Comparison of ENCODE assay signal across 8 mouse cellular contexts in the genomic region with DNA sequence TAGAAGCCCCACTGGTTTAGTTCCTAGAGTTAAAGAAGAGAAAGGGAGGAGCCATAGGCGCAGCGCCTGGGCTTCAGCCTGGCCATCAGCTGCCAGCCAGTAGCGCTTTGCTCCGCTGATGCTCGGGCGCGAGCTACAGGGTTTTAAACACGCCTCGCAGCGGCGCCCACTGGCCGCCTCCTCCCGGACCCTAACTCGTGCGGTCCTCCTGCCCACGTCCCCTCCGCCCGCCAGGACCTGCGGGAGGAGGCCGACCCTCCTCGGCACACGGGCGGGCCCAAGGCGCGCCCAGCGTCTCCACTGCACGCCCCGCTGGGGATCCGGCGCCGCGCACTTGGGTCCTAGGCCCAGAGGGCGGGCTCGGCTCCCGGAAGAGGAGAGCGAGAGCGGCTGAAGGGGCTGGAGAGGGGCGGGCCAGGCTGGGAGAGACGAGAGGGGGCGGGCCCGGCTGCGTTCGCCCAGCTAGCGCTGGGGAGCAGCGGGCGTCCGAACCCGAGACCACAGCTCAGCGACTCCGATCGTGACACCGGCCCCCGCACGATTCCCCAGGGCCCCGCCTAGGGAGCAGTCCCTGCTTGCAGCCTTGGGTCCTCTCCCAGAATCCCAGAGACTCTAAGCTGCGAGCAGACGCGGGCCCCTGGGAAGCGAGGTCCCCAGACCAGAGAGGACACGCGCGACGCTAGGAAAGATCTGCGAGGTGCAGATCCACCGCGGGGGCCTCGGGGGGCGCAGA. TPM values are rescaled to one million over a fixed set of nuclear protein-coding genes. Genes with fewer than 3 reads are reported as not detected.
A peak's percentile ranks its signal among the peaks of the same experiment; 100 is the strongest.
DNase-seq lines count a peak whose midpoint lies in the region; ATAC-seq lines count a peak whose summit lies in the region.

Gene Ephb6 (plus strand): TSS at position 422 of the 733 bp plus-strand sequence.

- DNase-seq in layer of hippocampus, adult 11-12 months (ENCODE audit: low spot score) = peak; percentile 61
- no peak for DNase-seq in layer of hippocampus, adult 9-10 months (ENCODE audit: low spot score)
- peak; percentile 90 for DNase-seq in embryonic facial prominence, embryonic 11.5 days (ENCODE audit: low spot score)
- peak; percentile 51 for DNase-seq in heart, adult 9 months (ENCODE audit: low spot score in 2 of 2)
- peak; percentile 15 for DNase-seq in kidney, adult 9 months
- peak; percentile 80 for DNase-seq in naive thymus-derived CD4-positive, alpha-beta T cell, adult 2 months (ENCODE audit: low read depth)

- no peaks in the 10 kb centered on the region for H3K36me3 ChIP-seq in embryonic facial prominence, embryonic 11.5 days (replicated peaks; ENCODE audit: control insufficient read depth, insufficient read depth, low read depth, low read length)
- H3K36me3 ChIP-seq in liver, embryonic 12.5 days = no peaks in the 10 kb centered on the region
- no peaks in the 10 kb centered on the region for H3K36me3 ChIP-seq in stomach, embryonic 14.5 days (ENCODE audit: control insufficient read depth, insufficient read depth, low read length)

- H3K4me2 ChIP-seq in embryonic facial prominence, embryonic 11.5 days (ENCODE audit: low read depth, low read length) = peak within 1 kb of the TSS; percentile 87
- H3K4me2 ChIP-seq in liver, embryonic 12.5 days = peak within 1 kb of the TSS; percentile 86
- peak within 1 kb of the TSS; percentile 92 for H3K4me2 ChIP-seq in stomach, embryonic 14.5 days (replicated peaks; ENCODE audit: low read depth, low read length)

- peak; percentile 97 for ATAC-seq in embryonic facial prominence, embryonic 11.5 days (replicated peaks; ENCODE audit: insufficient number of reproducible peaks, low FRiP score, low TSS enrichment, low read depth)
- peak; percentile 89 for ATAC-seq in liver, embryonic 12.5 days
- peak; percentile 95 for ATAC-seq in stomach, embryonic 14.5 days (ENCODE audit: insufficient number of reproducible peaks, insufficient read depth, low FRiP score, low read depth)

- H3K27ac ChIP-seq in embryonic facial prominence, embryonic 11.5 days (replicated peaks; ENCODE audit: low read depth, low read length) = peak within 1 kb of the TSS; percentile 91
- peak within 1 kb of the TSS; percentile 37; the same call in 1 of the 2 replicates for H3K27ac ChIP-seq in liver, embryonic 12.5 days
- peak within 1 kb of the TSS; percentile 91 for H3K27ac ChIP-seq in stomach, embryonic 14.5 days (ENCODE audit: low read length)

- no peaks in the 10 kb centered on the region for H3K27me3 ChIP-seq in embryonic facial prominence, embryonic 11.5 days (ENCODE audit: control insufficient read depth, insufficient read depth, low read length)
- peaks cover 23% of the 10 kb centered on the region for H3K27me3 ChIP-seq in liver, embryonic 12.5 days (replicated peaks)
- H3K27me3 ChIP-seq in stomach, embryonic 14.5 days (ENCODE audit: control insufficient read depth, insufficient read depth, low read length) = no peaks in the 10 kb centered on the region

- peak within 1 kb of the TSS; percentile 88 for H3K9ac ChIP-seq in embryonic facial prominence, embryonic 11.5 days (replicated peaks; ENCODE audit: low read length)
- H3K9ac ChIP-seq in liver, embryonic 12.5 days = peak within 1 kb of the TSS; percentile 58
- peak within 1 kb of the TSS; percentile 63 for H3K9ac ChIP-seq in stomach, embryonic 14.5 days (replicated peaks; ENCODE audit: low read depth, low read length)

- under 1% methylated on average over 67 of the region's 68 CpGs for WGBS in embryonic facial prominence, embryonic 11.5 days
- WGBS in liver, embryonic 12.5 days (ENCODE audit: insufficient replicate concordance) = under 1% methylated on average over 68 of the region's 68 CpGs
- WGBS in stomach, embryonic 14.5 days = under 1% methylated on average over 67 of the region's 68 CpGs

- H3K4me1 ChIP-seq in embryonic facial prominence, embryonic 11.5 days (ENCODE audit: control insufficient read depth, insufficient read depth, low read length) = no peaks in the 10 kb centered on the region
- peaks cover 10% of the 10 kb centered on the region for H3K4me1 ChIP-seq in liver, embryonic 12.5 days
- H3K4me1 ChIP-seq in stomach, embryonic 14.5 days (ENCODE audit: control insufficient read depth, insufficient read depth, low read length) = 0 out of 2 replicates have a peak, but pooled peaks cover 4% of the 10 kb centered on the region

- H3K4me3 ChIP-seq in embryonic facial prominence, embryonic 11.5 days (ENCODE audit: low read depth, low read length) = peak within 1 kb of the TSS; percentile 61
- H3K4me3 ChIP-seq in liver, embryonic 12.5 days = peak within 1 kb of the TSS; percentile 61
- H3K4me3 ChIP-seq in stomach, embryonic 14.5 days (ENCODE audit: low read depth, low read length) = peak within 1 kb of the TSS; percentile 69

- no peaks in the 10 kb centered on the region for H3K9me3 ChIP-seq in embryonic facial prominence, embryonic 11.5 days (replicated peaks; ENCODE audit: control insufficient read depth, low read length)
- H3K9me3 ChIP-seq in liver, embryonic 12.5 days (replicated peaks) = no peaks in the 10 kb centered on the region
- no peaks in the 10 kb centered on the region for H3K9me3 ChIP-seq in stomach, embryonic 14.5 days (ENCODE audit: control insufficient read depth, low read depth, low read length)

RNA-seq across cellular contexts. Expression of gene Ephb6, which starts in this region (rescaled TPM):
- 10.0 and 11.7 TPM in 2 replicates for polyA plus RNA-seq in embryonic facial prominence, embryonic 11.5 days (2014; fragmentation: Nextera tagmentation; extraction: Ambion mirVana)
- 2.4 and 2.9 TPM in 2 replicates for polyA plus RNA-seq in liver, embryonic 12.5 days (2016; fragmentation: Nextera tagmentation; extraction: Ambion mirVana)
- 11.7 and 11.8 TPM in 2 replicates for polyA plus RNA-seq in stomach, embryonic 14.5 days (2014; fragmentation: Nextera tagmentation; extraction: Ambion mirVana)

Comparison
In these comparisons a context has a peak if more than half of its experiments do, and no peak if none do; other contexts are left out.
1. H3K27ac ChIP-seq: peak in every context shown above with its lines; median percentile 91 in embryonic facial prominence, embryonic 11.5 days; 91 in stomach, embryonic 14.5 days; 37 in liver, embryonic 12.5 days.